Mouse (Mus musculus) kidney, adult 9 months (tissue): ENCODE results near the gene Kcng3.

Experiments
- DNase-seq: peaks from one replicate; pipeline ENCODE4 v3.0.0; 2022

Kcng3 gene

GRCm38 (mm10) chr17:83630787-83631678 is 662 bp downstream of the Kcng3 start:
- DNase-seq, result no peak

DNA sequence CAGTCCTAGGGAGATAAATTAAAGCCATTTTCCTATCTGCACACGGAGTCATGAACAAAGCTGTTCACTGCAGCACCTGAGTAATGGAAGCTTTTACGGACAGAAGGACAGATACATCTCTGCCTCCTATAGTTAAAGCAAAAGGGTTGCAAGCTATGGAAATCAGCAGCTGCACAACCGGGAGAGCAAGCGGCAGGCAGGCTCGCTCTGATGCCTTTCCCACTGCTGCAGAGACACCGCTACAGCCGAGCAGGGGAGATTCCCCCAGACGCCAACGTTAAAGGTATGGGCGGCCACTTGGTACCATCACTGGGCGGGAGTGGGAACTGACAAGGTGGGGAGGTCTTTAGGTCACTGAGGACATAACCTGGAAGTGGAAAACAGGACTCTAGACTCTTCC is 17.8 kb downstream of the Kcng3 start:
- DNase-seq, result no peak

- no peak for DNase-seq
Measured at GRCm38 (mm10) chr17:83609532-83609931, 22.2 kb downstream of the Kcng3 start.

DNA sequence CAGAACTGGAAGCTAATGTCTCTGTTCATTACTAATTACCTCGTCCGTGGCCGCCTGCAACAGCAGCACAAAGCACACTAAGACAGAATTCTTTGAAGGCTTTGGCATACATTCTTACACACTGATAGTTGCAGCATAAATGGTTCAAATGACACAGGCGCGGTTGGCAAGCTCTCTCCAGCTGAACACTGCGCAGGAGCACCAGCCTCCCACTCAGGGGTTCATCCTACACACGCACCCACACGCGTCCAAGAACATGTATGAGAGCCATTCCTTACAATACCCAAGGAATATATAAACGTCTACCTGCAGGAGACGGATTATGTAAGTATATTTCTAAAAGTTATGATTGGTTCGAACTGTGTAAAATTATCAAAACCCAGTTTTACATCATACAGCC is 30.7 kb downstream of the Kcng3 start:
- DNase-seq, result no peak

- no peak for DNase-seq
Measured at GRCm38 (mm10) chr17:83595966-83596365, 35.7 kb downstream of the Kcng3 start.

GRCm38 (mm10) chr17:83594526-83594925 is 37.2 kb downstream of the Kcng3 start:
- no peak for DNase-seq

DNA sequence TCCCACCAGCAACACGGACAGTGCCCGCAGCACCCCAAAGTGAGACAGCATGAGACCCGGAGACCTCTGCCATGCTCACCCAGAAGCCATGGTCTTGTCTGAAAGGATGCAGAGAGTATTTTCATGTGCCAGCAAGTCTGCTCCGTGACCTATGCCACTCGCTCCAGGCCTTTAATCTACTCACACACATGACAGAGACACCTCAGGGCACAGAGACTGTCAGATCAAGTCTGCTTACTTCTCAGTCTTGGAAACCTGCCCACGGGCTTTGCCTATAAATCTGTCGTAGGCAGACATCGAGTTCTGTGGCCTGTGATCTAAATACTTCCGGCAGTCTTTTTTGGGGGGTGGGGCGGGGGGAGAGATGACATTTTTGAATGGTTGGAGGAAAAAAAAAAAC is 38.3 kb downstream of the Kcng3 start:
- no peak for DNase-seq

DNA sequence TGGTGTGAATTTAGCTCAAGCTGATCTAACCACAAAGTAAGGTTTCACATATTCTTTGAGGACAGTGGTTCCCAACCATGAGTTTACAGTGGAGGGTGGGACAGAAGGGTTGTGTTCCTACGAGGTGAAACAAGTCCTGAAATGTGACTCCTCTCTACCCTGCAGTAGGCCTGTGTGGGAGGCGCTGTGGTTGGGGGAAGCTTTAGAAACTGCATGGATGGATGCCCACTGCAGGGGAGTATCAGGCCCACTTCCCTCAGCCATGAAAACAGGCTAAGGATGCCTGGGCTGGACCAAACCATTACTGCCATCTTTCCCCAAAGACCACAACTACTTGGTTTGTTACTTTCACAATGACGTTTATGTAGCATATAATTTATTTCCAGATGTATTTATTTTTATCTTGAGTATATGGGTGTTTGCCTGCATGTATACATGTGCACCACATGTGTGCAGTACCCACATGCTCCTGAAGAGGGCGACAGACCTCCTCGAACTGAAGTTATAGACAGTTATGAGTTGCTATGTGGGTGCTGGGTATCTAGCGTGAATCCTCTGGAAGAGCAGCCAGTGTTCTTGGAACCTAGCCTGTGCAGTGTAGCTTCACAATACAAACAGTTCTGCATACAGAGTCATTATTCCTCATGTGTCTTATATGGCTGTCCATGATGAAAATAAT is 42.9 kb downstream of the Kcng3 start:
- no peak for DNase-seq

DNA sequence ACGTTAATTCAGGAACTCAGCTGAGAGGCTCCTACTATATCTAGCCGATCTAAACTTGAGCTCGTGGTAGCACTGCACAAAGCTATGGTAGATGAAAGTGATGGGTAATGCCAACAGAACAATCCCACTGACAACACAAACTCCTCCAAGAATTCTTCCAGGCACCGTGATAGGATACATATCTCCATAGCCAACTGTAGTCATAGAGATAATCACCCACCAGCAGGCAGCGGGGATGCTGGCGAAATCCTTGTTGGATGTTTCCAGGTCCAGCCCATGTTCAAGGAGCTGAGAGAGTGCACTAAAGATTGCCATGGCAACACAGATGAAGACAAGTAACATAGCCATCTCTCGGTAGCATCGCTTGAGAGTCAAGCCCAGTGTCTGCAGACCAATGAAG is 44.0 kb downstream of the Kcng3 start:
- no peak for DNase-seq

DNA sequence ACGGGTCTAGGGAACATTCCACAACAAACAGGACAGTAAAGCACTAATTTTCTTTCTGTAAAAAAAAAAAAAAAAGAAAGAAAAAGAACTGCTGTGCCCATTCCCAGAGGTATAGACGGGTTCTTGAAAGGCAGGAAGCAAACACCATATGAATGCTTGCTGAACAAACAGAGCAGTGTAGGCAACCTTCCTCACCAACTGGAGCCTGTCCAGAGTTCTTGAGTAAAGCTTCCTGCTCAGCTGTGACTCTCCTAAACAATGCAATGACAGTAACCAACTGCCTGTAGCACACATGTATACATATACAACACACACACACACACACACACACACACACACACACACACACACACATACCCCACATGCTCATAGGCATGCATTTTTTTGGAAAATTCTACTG is 49.1 kb downstream of the Kcng3 start:
- DNase-seq, result no peak

DNA sequence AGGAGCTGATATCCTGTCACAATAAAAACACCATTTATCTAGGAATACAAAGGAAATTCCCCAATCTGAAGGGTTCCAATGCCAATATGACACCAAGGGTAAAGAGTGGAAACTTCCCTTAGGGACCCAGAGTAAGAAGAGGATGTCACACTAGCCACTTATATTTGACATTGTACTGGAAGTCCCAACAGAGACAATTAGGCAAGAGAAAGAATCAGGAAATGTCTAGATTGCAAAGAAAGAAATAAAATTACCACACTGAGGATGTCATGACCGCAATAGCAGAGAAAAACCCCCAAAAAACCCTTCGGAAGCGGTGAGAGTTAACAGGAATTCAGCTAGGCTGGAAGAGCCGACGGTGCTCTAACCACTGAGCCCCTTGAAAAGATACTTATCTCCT is 51.0 kb downstream of the Kcng3 start:
- DNase-seq, result no peak

GRCm38 (mm10) chr17:83576810-83577371 is 54.8 kb downstream of the Kcng3 start:
- no peak for DNase-seq

- no peak for DNase-seq
Measured at GRCm38 (mm10) chr17:83574615-83575014, 57.1 kb downstream of the Kcng3 start.

DNA sequence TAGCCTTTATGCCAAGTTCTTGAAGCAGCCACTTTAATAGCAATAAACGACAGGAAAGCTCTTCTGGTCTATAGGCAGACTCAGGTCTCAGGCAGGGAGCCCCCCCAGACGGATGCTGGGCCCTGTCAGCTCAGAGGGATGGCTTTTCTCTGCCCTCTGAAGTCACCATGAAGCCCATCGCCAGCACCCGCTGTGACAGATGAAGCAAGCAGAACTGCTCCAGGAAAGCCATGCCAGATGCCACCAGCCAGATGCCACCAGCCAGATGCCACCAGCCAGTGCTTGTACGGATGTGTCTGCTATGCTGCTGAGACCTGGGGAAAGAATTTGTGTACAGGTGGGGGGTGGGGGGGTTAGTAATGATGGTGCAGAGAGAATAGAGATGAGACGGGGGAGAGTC is 58.6 kb downstream of the Kcng3 start:
- no peak for DNase-seq

- DNase-seq, result peak; percentile 15
Measured at GRCm38 (mm10) chr17:83572366-83572765, 59.3 kb downstream of the Kcng3 start.

DNA sequence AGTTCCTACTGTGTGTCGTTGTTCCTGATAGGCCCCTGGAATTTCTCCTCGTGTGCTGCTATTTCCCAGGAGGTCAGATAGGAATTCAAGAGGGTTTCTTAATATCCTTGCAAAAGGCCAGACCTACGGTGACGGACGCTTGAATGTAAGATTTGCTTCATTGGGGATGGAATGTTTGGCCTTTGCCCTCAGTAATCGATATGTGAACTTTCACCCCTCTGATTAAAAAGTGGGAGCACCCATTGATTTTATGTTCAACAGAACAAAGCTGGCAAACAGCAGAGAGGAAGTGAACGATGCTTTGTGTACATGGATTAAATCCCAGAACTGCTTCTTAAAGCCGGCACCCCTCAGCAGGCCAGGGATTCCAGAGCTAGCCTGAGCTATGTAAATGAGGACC is 64.3 kb downstream of the Kcng3 start:
- no peak for DNase-seq

GRCm38 (mm10) chr17:83565506-83565905 is 66.2 kb downstream of the Kcng3 start:
- DNase-seq, result no peak

DNA sequence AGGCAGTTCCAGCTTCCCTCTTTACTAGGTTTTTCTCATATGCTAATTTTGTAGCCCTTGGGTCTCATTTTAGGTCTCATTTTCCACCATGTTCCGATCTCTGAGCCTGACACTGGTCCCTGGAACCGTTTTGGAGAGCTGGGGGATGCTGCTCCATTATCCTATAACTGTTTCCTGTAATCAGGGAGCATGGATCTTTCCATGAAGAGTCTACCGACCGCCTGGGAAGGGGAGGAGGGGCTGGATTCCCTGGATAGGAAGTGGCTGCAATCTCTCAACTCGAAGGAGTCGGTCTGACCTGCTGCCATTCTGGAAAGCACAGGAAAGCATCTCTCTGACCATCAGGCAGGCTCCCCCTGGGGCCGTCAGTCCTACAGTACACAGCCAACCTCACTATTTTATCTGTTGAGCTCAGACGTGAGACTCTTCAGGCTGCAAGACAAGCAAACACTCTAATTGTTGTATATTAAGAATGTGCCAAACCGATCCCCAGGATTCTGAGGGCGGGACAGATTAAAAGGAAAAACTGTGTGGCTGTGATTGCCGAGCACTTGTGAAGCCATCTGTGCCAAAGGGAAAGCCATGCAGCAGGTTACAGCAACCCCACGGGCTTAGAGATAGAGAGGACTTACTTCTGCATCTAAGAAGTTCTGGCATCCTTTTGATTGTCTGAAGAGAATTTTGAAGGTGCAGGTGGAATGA is 67.4 kb downstream of the Kcng3 start:
- no peak for DNase-seq

DNA sequence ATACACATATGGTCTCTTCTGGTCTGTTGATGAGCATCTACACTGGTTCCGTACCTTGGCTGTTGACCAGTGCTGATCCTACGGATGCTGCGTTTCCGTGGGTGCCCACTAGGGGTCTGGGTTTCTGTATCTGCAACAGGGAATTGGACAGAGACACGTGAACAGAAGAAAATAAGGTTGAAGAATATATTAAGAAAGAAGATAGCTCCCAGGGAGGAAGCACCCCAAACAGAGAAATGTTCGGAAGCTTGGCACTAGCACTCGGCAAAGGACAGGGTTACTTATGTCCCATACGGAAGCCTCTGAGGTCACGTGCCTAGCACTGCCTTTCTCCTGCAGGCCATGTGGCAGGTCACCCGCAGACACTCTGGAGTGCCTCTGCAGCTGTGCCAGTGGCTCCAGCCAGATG is 68.0 kb downstream of the Kcng3 start:
- peak; percentile 59 for DNase-seq

DNA sequence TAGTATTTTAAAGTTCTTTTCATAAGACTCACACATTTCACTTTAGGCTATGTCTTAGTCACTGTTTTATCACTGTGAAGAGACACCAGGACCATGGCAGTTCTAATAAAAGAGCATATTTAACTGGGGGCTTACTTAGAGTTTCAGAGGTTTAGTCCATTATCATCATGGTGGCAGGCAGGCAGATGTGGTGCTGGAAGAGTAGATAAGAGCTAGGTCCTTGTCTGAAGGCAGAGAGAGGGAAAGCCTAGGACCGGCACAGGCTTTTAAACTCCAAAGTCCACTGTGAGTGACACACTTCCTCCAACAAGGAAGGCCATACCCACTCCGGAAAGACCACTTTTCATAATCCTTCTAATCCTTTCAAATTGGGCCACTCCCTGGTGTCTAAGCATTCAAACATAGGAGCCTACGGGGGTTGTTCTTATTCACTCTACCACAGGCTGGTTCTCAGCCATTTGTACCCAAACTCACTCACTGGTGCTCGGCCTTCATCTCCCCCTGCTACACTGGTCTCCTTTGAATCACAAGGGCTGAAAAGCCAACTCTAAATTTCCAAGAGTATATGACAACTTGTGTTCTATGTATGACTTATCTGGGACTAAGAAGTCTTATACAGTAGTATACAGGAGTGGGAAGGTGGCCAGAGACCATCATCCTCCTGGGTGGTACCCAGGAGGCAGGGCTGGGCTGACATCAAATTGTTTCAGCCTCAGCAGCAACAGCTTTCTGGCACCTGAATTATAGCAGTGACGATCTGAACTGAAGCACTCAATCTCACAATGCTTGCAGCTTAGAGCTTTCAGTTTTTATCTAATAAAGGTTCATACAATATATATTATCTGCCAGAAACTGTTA is 69.3 kb downstream of the Kcng3 start:
- DNase-seq, result no peak

DNA sequence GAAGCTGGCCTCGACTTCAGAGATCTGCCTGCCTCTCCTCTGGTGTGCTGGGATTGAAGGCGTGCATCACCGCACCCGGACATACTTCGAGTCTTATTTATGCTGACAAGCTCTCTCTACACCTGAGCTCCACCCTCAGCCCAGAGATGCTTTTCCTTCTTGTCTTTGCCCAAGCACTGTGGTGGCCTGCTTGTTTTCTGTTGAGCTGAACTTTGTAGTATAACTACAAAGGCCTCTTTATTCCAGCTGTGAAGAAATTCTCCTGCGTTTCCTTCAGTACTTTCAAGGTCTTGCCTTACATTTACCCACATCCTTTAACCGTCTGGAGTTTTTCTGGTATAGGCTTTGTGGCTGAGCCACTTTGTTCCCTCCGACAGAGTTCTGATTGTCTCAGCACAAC is 72.6 kb downstream of the Kcng3 start:
- no peak for DNase-seq

GRCm38 (mm10) chr17:83555836-83556235 is 75.9 kb downstream of the Kcng3 start:
- DNase-seq, result no peak
